Mouse (Mus musculus): ENCODE results near the gene Kyat3. TPM values are rescaled to one million over a fixed set of nuclear protein-coding genes. Genes with fewer than 3 reads are reported as not detected.
"Not testable (repeated sequence)": the region's sequence is repeated elsewhere in the genome, so short reads cannot be mapped to it uniquely, and the experiment has no call there.

The Kyat3 gene
- polyA plus RNA-seq, 2 experiments, result 10.0 to 19.6 TPM

DNA sequence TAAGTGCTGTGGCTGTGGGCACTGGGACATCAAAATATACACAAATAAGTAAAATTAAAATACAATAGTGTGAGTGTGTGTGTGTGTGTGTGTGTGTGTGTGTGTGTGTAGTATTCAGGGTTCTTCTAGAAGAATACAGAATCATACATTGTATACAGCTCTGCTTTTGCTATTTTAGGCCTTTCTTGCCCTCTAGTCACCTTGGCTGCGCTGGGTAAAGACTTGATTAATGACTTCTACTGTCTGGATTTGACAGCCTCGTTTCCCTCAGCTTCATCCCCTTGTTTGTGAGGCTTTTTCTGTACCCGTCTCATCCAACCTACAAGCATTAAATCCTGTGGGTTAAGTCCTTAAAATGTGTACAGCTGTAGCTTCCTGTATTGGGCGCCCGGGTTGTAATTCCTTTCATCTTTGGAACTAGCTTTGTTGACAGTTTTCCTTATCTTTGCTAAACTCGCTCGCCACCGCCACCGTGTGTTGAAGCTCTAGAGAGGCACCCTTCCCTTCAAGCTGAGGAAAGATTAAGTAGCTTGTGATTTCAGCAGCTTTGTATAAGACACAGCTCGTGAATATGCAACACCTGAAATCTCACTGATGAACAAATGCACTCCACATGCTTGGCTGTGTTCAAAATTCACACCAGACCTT, 9.6 kb downstream of the Kyat3 start:
- DNase-seq (ENCODE audit: low spot score) (peak; percentile 26), ATAC-seq (ENCODE audit: low FRiP score, low read depth) (no peak)
- Histone ChIP-seq H3K27me3 (ENCODE audit: control insufficient read depth, insufficient read depth, low read length) (no peaks in the 10 kb centered on the region), H3K4me2 (replicated peaks; ENCODE audit: low read depth, low read length, severe bottlenecking) (no peak overlapping the region), H3K9me3 (ENCODE audit: control insufficient read depth, low read length) (no peaks in the 10 kb centered on the region), H3K9ac (ENCODE audit: low read depth, low read length, severe bottlenecking) (no peak overlapping the region), H3K36me3 (ENCODE audit: control insufficient read depth, insufficient read depth, low read length) (no peaks in the 10 kb centered on the region), H3K4me1 (ENCODE audit: control insufficient read depth, insufficient read depth, low read length) (no peaks in the 10 kb centered on the region), H3K4me3 (replicated peaks; ENCODE audit: low read length) (no peak overlapping the region), H3K27ac (replicated peaks; ENCODE audit: low read depth, low read length) (no peak overlapping the region)
- TF ChIP-seq POLR2A (IDR thresholded peaks at IDR 0.05; ENCODE audit: borderline replicate concordance, extremely low read depth, insufficient read depth, insufficient read length), result no peak
- 29% methylated on average over 10 of the region's 10 CpGs for WGBS

DNA sequence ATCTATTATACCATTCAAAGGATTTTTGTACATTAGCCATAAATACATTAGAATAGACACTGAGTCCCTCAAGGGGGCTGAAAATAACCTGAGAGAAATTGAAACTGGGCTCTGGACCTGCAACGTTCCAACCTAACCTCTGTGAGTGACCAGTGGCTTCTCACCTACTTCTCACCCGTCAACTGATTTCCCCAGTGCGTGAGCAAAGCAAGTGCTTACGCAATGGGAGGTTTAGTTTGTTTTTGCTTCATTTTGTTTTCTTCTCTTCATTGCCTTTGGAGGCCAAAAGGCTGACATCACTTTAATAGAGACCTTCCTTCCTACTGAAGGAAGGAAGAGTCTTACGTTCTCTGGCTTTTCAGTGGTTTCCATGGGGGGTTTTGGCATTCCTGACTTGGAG, 10.5 kb downstream of the Kyat3 start:
- H3K27me3 ChIP-seq (ENCODE audit: control insufficient read depth, insufficient read depth, low read length), result no peaks in the 10 kb centered on the region
- no peak overlapping the region for H3K4me3 ChIP-seq (replicated peaks; ENCODE audit: low read length)
- 93% methylated on average over 5 of the region's 5 CpGs for WGBS
- no peak for DNase-seq (ENCODE audit: low spot score)
- no peak for TF ChIP-seq POLR2A (IDR thresholded peaks at IDR 0.05; ENCODE audit: borderline replicate concordance, extremely low read depth, insufficient read depth, insufficient read length)
- H3K36me3 ChIP-seq (ENCODE audit: control insufficient read depth, insufficient read depth, low read length), result no peaks in the 10 kb centered on the region
- H3K4me2 ChIP-seq (replicated peaks; ENCODE audit: low read depth, low read length, severe bottlenecking), result no peak overlapping the region
- no peak for ATAC-seq (ENCODE audit: low FRiP score, low read depth)
- H3K9me3 ChIP-seq (ENCODE audit: control insufficient read depth, low read length), result no peaks in the 10 kb centered on the region
- no peak overlapping the region for H3K27ac ChIP-seq (replicated peaks; ENCODE audit: low read depth, low read length)
- H3K4me1 ChIP-seq (ENCODE audit: control insufficient read depth, insufficient read depth, low read length), result no peaks in the 10 kb centered on the region
- H3K9ac ChIP-seq (ENCODE audit: low read depth, low read length, severe bottlenecking), result no peak overlapping the region

DNA sequence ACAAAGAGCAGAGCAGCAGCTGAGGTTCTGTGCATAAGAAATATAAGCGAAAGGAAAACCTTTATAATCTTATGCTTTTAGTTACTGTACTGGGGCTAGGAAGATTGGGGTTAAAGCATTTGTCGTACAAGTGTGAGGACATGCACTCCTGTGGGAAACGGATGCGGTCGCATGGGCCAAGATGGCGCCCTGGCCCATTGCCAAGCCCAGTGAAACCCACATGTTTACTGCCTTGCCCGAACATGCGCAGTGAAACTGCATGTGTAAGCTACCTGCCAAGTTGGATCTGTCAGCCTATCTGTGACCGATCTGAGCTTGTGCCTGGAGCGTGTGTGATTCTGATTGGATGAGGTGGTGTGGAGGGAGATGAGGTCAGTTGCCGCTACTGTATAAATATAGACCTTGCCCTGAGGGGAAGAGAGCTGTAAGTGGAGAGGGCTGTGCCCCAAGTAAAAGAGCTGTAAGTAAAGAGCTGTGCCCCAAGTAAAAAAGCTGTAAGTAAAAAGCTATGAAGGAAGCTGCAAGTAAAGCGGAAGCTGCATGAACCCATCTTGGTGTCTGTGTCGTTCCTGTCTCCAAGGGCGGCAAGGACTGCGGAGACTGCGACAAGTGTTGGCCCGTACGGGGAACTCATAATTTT, 11.7 kb downstream of the Kyat3 start:
- not testable (repeated sequence) for H3K27me3 ChIP-seq (ENCODE audit: control insufficient read depth, insufficient read depth, low read length); H3K4me1 ChIP-seq (ENCODE audit: control insufficient read depth, insufficient read depth, low read length); H3K4me3 ChIP-seq (replicated peaks; ENCODE audit: low read length); H3K27ac ChIP-seq (replicated peaks; ENCODE audit: low read depth, low read length); H3K9ac ChIP-seq (ENCODE audit: low read depth, low read length, severe bottlenecking); H3K9me3 ChIP-seq (ENCODE audit: control insufficient read depth, low read length); DNase-seq (ENCODE audit: low spot score); H3K36me3 ChIP-seq (ENCODE audit: control insufficient read depth, insufficient read depth, low read length); ATAC-seq (ENCODE audit: low FRiP score, low read depth); H3K4me2 ChIP-seq (replicated peaks; ENCODE audit: low read depth, low read length, severe bottlenecking)
- 88% methylated on average over 18 of the region's 18 CpGs for WGBS

DNA sequence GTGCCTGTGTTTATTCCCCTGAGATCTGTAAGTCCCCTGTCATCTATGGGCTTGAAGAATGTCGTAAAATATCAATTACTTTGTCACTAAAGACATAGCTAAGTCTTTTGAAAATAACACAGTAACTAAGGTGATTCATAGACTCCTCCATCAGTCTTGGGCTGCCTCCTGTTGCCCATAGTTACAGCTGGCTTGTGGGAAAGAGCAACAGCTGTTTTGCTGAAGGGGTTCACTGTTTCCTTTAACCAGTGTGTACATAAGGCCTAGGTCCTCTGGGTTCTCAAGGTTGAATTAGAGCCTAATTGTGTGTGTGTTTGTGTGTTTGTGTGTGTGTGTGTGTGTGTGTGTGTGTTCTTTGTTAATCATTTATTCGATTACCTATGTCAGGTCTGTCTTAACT, 24.6 kb downstream of the Kyat3 start:
- H3K4me1 ChIP-seq (ENCODE audit: control insufficient read depth, insufficient read depth, low read length), result no peaks in the 10 kb centered on the region
- no peaks in the 10 kb centered on the region for H3K36me3 ChIP-seq (ENCODE audit: control insufficient read depth, insufficient read depth, low read length)
- no peak overlapping the region for H3K4me2 ChIP-seq (replicated peaks; ENCODE audit: low read depth, low read length, severe bottlenecking)
- H3K27me3 ChIP-seq (ENCODE audit: control insufficient read depth, insufficient read depth, low read length), result no peaks in the 10 kb centered on the region
- DNase-seq (ENCODE audit: low spot score) (no peak), ATAC-seq (ENCODE audit: low FRiP score, low read depth) (peak; percentile 63; the same call in 1 of the 2 replicates)
- H3K4me3 ChIP-seq (replicated peaks; ENCODE audit: low read length), result no peak overlapping the region
- H3K9ac ChIP-seq (ENCODE audit: low read depth, low read length, severe bottlenecking), result no peak overlapping the region
- no peak for TF ChIP-seq POLR2A (IDR thresholded peaks at IDR 0.05; ENCODE audit: borderline replicate concordance, extremely low read depth, insufficient read depth, insufficient read length)
- 40% methylated on average over 2 of the region's 2 CpGs for WGBS
- no peak overlapping the region for H3K27ac ChIP-seq (replicated peaks; ENCODE audit: low read depth, low read length)
- H3K9me3 ChIP-seq (ENCODE audit: control insufficient read depth, low read length), result no peaks in the 10 kb centered on the region

DNA sequence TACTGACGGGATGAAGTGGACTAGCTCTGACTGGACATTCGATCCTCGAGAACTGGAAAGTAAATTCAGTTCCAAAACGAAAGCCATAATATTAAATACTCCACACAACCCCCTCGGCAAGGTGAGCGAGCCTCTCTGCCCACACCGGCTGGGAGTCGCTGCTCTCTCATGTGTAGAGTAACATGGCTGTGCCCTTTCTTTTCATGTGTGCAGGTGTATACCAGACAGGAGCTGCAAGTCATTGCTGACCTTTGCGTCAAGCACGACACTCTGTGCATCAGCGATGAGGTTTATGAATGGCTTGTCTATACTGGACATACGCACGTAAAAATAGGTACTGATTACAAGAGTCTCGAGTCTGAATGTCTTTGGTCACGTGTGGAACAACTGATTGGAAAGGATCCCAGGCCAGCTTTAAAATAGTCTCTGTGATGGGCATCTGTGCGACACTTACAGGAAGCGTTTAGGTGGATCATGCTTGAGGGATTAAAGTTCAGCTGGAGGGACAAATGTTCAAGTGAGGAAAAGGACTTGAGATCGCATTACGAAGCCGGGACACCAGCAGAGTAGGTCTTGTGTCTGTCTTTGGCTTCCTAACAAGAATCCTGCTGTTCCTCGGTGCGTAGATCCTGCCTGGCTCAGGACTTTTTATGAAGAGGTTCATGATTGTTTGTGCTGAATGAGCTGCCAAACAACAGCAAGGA, 25.3 kb downstream of the Kyat3 start:
- TF ChIP-seq POLR2A (IDR thresholded peaks at IDR 0.05; ENCODE audit: borderline replicate concordance, extremely low read depth, insufficient read depth, insufficient read length), result no peak
- no peaks in the 10 kb centered on the region for H3K4me1 ChIP-seq (ENCODE audit: control insufficient read depth, insufficient read depth, low read length)
- no peaks in the 10 kb centered on the region for H3K36me3 ChIP-seq (ENCODE audit: control insufficient read depth, insufficient read depth, low read length)
- ATAC-seq (ENCODE audit: low FRiP score, low read depth) (no peak), DNase-seq (ENCODE audit: low spot score) (no peak)
- 73% methylated on average over 22 of the region's 22 CpGs for WGBS
- H3K4me3 ChIP-seq (replicated peaks; ENCODE audit: low read length), result no peak overlapping the region
- H3K27ac ChIP-seq (replicated peaks; ENCODE audit: low read depth, low read length), result no peak overlapping the region
- H3K4me2 ChIP-seq (replicated peaks; ENCODE audit: low read depth, low read length, severe bottlenecking), result no peak overlapping the region
- H3K9ac ChIP-seq (ENCODE audit: low read depth, low read length, severe bottlenecking), result no peak overlapping the region
- H3K27me3 ChIP-seq (ENCODE audit: control insufficient read depth, insufficient read depth, low read length), result no peaks in the 10 kb centered on the region
- no peaks in the 10 kb centered on the region for H3K9me3 ChIP-seq (ENCODE audit: control insufficient read depth, low read length)

Data from limb, embryonic 14.5 days (tissue).